Mouse (Mus musculus) 3134 (cell line): ENCODE measurements around the gene Spocd1.

Experiments used
- DNase-seq: peaks from one replicate; pipeline ENCODE4 v3.0.0-alpha.2; 2011; ENCODE audit warnings: low spot score; ENCODE audit not compliant: insufficient read length; ENCODE audit errors: extremely low read depth

The Spocd1 gene

DNA sequence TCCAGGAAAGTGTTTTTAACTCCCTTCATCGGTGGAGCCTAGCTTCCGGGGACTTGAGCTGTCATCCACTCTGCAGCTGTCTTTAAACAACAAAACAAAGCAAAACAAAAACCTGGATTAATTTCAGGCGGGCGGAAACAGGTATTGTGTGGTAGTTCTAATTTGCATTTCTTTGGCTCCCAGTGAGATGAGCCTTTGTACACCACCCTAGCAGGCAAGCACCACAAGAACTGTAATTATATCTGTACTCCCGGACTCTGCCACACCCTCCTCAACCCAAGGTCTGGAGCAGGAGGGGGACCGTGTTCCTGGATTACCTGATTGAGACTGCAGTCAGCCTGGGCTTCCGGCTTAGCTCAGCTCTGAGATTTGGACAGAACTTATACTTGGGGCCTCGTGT, 41.1 kb downstream of the Spocd1 start:
- no peak for DNase-seq

DNA sequence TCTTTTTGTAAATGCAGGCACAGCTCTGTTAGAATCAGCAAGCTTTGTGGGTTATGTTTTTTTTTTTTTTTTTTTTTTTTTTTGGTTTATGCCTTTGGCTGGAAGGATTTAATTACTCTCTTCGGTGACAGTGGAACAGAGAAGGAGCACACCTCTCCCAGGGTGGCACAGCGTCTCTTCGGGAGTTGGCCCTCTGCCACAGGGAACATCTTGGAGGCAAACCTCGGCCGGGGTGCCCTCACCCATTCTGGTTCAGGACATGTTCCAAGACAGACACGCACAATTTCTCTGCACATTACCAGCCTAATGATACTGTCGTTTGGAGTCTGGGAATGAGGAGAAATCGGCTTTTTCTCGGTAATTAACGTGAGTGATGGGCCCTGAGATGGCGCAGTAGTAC, 41.8 kb downstream of the Spocd1 start:
- no peak for DNase-seq

DNA sequence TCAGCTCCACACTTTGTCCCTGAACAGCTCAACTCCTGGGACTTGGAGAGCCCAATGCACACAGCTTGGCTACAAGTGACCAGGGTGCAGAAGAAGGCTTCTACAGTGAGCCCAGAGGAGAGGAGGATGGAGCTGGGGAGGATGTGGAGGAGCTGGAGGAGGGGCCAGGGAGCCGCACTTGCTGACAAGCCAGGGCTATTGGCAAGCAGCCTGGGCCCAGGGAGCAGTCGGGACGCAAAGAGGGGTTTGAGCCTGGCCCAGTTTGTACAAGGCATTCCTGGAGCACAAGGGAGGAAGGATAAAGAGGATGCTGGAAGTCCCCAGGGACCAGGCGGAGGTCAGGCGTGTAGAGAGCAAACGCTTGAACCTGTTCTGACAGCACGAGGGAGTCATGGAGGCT, 42.9 kb downstream of the Spocd1 start:
- no peak for DNase-seq

DNA sequence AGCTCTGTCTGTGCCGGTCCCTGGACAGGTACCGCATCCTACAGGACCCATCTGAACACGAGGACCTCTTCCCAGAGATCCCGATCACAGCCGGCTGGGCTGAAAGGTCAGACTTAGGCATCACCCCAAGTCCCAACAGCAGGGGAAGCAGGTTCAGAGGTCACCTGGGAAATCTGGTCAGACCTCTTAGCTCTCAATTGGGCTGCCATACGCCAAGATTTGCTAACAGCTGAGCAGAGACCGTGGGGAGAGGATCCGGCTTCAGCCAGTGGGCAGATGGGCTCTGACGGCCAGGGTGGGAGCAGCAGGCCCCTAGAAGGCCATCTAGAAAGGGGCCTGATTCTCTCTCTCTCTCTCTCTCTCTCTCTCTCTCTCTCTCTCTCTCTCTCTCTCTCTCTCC, 45.2 kb downstream of the Spocd1 start:
- DNase-seq = no peak

DNA sequence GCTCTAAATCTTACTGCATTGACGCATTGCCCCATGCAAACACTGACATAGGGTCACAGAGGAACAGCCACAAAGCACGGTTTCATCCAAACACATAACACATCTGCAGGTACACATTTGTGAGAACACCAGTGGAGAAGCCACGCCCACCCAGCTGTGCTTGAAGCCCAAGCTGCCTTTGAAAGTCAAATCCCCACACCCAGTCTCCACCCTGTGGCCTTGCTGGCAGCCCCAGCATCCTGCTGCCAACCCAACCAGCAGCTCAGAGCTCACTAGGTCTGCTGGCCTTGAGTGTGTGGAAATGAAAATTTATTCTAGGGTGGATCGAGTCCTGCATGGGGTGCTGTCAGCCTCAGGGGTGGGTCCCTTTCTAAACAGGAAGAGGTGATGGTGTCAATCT, 48.2 kb downstream of the Spocd1 start:
- no peak for DNase-seq

DNA sequence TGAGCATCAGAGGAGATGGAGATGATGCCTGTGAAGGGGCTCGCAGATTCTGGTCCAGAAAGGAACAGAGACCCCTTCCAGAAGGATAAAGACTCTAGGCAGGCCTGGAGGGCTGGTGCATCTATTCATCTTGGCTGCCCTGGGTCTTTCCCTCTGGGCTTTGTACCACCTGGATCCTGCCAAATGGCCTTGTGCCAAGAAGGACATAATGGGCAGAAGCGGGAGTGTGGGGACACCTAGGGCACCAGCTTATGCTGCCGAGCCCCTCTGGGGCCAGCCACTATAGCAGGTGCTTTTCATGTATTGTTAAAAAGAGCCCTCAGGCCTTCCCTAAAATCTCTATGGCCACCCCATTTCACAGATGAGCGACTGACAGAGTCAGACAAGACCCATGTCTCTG, 49.2 kb downstream of the Spocd1 start:
- no peak for DNase-seq

DNA sequence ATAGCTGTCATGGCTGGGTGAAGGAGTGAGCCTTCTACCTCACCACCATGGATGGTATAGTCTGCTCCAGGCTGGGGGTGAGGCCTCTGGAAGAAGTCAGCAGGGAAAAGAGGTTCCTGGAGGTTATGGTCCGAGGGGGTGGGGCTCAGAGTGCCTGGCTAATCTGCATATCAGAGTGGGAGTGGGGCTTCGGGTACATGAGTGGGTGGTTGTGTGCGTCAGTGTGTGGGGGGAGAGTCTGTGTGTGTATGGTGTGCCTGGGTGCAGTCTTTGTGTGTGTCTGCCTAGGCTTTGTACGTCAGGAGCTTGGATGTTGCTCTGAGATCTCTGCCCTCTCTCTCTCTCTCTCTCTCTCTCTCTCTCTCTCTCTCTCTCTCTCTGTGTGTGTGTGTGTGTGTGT, 49.9 kb downstream of the Spocd1 start:
- no peak for DNase-seq

DNA sequence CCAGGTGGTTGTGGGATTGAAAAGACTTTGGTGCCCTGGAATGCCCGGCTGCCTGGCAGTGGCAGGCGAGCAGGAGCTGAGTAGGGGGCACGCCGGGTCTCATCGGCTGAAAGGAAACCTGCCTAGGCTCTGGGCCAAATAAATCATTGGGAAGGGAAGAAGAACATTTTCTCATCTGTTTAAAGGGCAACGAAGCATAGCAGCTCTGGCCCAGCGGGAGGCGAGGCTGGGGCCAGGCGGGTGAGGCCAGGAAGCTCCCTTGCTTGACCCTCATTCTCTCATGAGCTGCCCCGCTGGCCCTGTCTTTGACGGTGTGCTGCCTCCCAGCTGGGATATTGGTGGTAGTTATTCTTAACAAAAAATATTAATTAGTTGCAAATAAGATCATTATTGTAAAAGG, 52.6 kb downstream of the Spocd1 start:
- no peak for DNase-seq

DNA sequence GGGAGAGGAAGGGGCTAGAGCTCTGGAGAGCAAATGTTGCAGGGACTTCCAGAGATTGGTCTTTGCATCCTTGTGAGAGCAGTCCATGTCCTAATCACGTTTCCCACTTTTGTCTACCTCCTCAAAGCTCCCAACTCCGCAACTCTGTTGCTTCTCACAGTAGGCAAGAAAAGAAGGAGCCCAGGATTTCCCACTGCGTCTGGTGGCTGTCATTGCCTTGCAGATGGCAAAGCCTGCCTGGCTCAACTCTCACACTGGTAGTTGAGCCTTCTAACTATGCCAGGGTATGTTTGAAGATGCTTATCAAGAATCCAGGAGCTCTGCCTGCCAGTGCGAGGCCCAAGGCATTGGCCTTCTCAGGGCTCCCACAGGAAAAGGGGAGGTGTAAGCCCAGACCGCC, 54.0 kb downstream of the Spocd1 start:
- no peak for DNase-seq

DNA sequence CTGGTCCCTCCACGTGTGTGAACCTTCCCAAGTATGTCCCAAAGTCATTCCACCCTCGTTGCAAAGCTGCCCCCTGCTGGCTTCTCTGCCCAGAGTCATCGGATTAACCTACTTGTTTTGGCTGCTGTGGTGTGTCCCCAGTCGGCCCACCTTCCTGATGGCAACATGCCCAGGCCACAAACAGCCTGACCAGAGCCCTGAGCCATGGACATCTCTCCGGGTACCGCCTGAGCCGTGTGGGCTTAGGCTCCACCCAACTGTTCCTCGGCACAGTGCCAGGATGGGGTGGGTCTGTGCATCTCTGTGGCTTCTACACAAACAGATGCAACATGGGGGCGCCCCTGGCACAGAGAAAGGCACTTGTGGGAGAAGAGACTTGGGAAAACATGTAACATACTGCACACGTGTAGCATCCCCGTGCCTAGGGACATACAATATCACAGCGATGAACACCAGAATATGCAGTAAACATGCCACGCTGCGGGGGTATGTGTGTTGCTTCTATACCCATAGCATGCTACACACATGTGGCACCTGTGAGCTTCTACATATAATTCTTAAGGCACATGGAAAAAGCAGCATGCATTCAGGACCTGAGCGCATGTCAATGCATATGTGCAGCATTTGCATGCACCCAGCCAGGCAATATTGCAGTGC, 54.8 kb downstream of the Spocd1 start:
- DNase-seq = no peak

DNA sequence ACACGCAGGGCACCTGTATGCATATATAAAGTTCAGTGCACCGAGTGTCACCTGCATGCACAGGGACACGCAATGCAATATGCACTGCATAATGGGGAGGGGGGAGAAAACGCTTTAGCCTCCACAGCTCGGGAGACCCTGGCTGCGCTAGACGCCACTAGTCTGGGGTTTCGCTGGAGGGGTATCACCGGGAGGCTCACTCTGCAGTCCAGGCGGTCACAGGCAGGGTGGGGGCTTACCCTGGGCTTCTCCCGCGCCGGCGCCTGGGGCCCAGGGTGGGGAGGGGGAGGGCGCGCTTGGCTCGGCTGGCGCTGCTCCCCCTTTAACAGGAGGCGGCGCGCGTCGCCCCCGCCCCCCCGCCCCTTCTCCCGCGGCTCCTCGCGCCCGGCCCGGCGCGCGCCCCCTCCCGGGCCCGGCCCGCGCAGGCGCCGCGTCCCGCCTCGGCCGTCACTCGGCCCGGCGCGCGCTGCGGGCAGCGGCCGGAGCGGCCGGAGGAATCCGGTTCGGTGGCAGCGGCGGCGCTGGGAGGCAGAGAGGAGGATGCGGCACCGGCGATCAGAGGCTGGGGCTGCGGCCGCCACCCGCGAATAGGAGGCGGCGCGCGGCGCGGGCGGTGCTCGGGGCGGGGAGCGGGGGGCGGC, 55.5 kb downstream of the Spocd1 start, which contains the start of gene Adgrb2:
Gene Adgrb2 (plus strand): TSS at position 450 of the 641 bp plus-strand sequence.
- no peak for DNase-seq

DNA sequence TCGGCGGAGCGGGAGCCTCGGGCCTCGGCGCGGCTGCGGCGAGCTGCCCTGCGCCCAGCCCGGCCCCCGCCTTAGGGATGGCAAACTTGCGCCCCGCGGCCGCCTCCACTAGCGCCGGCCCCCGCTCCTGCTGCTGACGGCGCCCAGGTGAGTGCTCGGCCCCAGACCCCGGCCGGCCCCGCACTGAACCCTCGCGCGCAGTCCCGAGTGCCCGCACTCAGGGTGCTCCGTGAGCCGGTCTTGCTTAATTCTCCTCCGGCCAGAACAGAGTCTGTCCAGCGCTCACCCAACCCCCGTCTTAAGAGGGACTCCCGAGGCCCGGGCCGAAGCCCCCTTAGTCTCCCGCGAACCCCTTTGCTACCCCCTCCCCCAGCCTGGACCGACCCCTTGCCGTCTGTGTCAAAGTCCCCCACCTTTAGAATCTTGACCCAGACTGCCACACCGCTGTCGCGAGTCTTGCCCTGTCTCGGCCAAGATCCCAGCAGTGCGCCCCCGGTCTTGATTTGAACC, 56.2 kb downstream of the Spocd1 start:
- no peak for DNase-seq

DNA sequence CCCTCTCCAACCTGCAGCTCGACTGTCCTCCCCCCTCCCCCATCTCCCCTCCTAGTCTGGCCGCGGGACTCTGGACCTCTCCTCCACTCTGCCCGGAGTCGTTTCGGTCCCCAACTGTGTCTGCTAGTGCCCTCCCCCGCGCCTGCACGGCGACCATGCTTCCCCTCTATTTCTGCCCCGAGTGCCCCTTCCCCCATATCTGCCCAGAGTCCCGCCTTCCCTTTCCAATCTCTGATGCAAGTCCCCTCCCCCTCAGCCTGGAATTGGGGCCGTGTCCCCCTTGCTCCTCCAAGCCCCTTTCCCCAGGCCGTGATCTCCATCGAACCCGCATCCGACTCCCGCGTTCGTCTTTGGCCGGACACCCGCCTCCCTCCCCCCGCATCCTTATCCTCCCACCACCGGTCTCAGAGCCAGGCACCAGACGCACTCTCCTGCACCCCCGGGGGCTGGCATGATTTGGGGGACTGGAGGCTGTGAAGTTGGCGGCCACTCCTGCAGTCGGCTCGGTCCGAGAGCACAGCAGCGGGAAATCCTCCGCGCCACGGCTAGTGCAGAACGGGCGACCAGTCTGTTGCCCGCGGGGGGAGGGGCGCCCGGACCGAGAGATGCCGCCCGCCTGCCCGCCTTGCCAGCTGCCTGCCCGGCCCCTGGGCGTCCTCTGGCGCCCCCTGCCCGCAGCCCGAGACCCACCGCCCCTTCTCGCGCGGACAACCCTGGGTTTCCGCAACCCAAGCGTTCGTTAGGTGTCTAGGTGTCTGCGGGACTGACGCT, 56.8 kb downstream of the Spocd1 start:
- no peak for DNase-seq

DNA sequence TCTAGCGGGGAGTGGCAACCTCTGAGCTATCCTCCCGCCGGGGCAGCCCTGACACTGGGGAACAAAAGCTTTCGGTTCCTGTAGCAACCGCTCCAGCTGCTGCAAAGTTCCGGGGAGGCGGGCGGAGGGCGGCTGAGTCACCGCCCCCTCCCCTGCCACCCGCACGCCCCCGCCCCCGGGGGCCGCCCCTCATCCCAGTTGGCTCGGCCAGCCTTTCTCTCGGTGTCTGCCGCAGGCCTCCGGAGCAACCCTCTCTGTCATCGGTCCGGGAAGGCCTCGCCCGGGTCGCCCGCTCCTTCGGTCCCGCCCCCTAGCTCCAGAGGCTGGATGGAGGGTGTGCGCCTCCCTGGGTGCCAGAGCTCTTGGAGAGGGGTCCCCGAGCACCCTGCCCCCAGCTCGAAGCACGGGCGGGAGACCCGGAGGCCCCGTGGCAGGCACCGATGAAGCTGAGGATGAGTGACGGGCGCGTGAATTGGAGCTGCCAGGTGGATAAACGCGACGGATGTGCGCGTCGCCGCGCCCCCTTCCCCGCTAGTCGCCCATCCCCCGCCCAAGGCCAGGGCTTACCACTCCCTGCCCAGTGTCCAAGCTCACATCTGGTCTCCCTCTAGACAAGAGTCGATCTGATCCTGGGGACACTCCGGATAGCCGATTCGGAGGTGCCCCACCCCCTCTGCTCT, 58.9 kb downstream of the Spocd1 start:
- no peak for DNase-seq

DNA sequence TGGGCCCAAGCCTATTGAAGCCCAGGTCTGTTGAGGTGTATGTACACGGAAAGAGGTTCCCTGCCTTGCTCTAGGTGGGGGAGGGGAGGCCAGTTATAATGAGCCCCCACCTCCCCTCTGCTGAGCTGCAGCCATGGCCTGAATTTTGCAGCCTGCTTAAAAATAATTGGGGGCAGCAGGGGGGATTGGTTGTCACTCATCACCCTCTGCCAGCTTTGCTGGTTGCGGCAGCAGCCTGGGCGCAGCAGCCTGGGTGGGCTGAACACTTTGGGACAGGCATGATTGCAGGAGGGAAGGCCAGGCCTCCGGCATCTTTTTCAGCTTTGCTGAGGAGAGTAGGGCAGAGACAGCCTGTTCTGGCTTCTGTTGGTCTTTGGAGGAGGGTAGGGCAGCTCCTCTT, 60.9 kb downstream of the Spocd1 start:
- DNase-seq = no peak

DNA sequence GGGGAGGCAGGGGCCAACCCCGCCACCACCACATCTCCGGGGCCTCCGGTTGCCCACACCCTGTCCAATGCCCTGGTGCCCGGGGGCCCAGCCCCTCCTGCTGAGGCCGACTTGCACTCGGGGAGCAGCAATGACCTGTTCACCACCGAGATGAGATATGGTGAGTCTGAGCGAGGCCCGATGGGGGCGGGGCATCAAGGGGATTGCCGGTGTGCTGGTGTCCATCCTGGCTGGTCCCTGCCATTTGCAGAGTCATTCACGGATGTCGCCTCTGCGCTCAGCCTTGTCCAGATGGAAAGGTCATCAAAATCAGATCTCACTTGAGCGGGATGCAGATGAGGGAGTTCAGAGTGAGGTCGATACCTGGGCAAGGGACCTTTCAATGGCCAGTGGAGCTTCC, 63.7 kb downstream of the Spocd1 start:
- DNase-seq = no peak

DNA sequence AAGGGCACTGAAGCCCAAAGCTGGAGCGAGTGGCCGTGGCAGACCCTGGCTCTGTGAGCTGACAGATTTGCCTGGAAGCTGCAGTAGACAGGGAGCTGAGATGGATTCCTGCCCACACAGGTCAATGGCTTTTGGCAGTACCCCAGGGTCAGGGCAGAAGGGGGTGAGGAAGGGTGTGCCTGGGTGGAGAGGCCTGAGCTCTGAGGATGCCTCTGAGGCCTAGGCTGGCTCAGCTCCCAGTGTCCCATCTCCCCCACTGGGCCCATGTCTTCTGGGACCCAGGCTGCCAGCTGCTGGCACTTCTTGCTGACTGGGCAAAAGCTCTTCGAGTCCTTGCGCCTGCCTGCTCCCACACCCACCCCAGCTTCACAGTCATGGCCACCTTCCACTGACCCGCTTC, 64.2 kb downstream of the Spocd1 start:
- DNase-seq = no peak

DNA sequence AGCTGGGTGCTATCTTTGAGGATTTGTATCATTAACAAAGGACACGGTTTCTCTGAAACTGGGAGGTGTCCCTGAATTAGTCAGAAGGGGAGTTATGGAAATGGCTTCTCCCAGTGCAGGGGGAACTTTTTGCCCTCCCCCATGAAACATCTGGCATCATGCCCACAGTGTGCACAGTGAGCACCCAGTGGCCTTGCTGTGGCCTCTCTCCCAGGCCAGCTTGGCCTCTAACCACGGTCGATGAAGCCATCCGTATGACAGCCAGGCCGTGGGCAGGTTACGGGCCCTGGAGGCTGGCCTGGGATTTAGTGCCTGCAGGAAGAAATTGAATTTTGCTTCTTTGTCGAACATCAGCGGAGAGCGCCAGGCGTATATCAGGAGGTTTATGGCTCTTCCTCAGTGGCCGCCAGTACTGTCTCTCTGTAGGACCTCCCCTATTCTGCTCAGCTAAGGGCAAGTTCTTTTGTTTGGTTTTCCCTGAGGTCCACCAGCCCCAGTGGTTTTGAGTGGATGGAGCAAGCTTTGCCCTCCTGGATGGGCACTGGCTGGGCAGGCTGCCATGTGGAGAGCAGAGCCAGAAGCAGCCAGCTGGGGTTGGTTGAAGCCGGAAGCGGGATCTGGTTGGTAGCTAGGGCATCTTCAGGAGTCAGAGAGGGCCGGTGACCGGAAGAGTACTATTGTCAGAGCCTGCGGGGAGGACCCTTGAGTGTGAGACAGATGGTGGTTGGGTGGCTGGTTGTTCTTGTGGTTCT, 65.1 kb downstream of the Spocd1 start:
- DNase-seq = peak; percentile 32

DNA sequence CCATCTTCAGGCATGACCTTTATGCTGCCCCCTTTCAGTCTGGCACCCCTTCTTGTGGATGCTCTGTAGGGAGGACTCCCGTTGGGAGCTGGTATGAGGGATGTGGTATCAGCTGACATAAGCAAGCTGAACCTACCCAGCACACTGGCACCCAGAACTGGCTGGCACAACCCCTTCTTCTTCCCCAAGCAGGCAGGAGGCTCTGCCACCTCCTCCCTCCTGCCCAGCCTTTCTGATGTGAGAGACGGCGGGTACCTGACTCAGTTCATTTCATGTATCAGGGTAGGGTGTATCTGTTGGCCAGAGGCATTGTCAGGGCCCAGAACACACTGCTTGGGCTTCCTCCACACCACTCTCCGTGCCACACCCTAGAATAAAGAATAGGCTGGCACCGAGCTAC, 65.7 kb downstream of the Spocd1 start:
- DNase-seq = no peak

DNA sequence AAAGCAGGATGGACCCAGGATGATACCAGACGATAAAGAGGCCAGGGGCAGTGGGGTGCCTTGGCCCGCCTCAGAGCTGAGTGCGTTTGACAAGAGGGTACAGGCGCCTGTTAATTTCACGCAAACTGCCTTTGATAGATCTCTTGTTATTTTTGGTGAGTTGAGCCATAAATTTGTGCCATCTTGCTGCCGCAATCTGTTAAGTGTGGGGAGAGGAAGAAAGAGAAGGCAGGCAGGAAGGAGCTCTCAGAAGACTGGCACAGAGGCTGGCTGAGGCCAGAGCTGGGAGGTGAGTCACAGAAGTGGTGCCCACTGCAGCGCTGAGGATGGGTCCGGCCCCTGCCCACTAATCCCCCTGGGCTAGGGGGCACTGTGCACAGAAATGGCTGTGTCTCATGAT, 66.2 kb downstream of the Spocd1 start:
- no peak for DNase-seq

DNA sequence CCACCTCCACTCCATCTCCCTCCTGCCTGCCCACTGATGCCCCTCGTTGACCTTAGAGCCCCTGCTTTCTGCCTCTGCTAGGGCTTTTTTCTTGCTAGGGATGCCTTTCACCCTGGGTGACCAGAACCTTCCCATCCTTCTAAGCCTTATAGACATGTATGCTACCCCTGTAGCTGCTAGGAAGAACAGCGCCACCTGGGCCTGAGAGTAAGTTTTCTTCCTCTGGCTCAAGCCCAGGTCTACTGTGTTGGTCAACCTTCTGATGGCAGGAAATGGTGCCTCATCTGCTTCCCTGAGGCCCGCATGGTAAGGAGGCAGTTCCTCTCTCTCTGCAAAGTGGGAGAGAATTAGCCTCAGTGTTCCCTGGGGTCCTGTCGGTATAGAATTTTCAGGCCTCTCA, 67.0 kb downstream of the Spocd1 start:
- DNase-seq = no peak
